Mouse (Mus musculus): ENCODE results near the gene Fam228a. TPM values are rescaled to one million over a fixed set of nuclear protein-coding genes. Genes with fewer than 3 reads are reported as not detected.

The Fam228a gene
- total RNA-seq, 2 experiments from 2014 or later = 1.6 to 3.0 TPM

- DNase-seq (ENCODE audit: low spot score in 2 of 2) = no peak
Measured at GRCm38 (mm10) chr12:4664929-4665674, 73.1 kb downstream of the Fam228a start.

More at GRCm38 (mm10) chr12:4664929-4665674, 73.1 kb downstream of the Fam228a start:
- intact Hi-C loops (cut with DNase I) = no loop called here

Other genes starting within 250 kb of the Fam228a start
- 10 to 100 TPM; 62.6 to 73.0 TPM for gene Itsn2, start 145.8 kb downstream of the Fam228a start, total RNA-seq (2021)
- not detected for gene Gm3625, start 145.5 kb downstream of the Fam228a start, total RNA-seq (2021)
- 10 to 100 TPM; 10.5 to 13.7 TPM for gene Pfn4, start 30.6 kb upstream of the Fam228a start, total RNA-seq (2021)
- gene Fam228b, start 30.8 kb upstream of the Fam228a start, total RNA-seq (2021) = 10 to 100 TPM; 18.8 to 21.8 TPM
- 100 to 1,000 TPM in 1 of 2 experiments, 10 to 100 TPM in 1; 82.3 to 103 TPM for gene Sf3b6, start 79.1 kb upstream of the Fam228a start, total RNA-seq (2021)
- gene Fkbp1b, start 103.2 kb upstream of the Fam228a start, total RNA-seq (2021) = 10 to 100 TPM; 43.8 to 54.7 TPM
- gene Wdcp, start 104.9 kb upstream of the Fam228a start, total RNA-seq (2021) = 10 to 100 TPM; 10.8 to 12.9 TPM
- 1 to 10 TPM in 1 of 2 experiments, under 1 TPM in 1; 0.54 to 1.1 TPM for gene Mfsd2b, start 135.9 kb upstream of the Fam228a start, total RNA-seq (2021)
- 10 to 100 TPM; 55.7 to 58.6 TPM for gene Ubxn2a, start 169.3 kb upstream of the Fam228a start, total RNA-seq (2021)
- gene Atad2b, start 178.9 kb upstream of the Fam228a start, total RNA-seq (2021) = 10 to 100 TPM; 26.5 to 34.2 TPM